Mouse (Mus musculus): ENCODE measurements around the gene Prcp.

Prcp gene

DNA sequence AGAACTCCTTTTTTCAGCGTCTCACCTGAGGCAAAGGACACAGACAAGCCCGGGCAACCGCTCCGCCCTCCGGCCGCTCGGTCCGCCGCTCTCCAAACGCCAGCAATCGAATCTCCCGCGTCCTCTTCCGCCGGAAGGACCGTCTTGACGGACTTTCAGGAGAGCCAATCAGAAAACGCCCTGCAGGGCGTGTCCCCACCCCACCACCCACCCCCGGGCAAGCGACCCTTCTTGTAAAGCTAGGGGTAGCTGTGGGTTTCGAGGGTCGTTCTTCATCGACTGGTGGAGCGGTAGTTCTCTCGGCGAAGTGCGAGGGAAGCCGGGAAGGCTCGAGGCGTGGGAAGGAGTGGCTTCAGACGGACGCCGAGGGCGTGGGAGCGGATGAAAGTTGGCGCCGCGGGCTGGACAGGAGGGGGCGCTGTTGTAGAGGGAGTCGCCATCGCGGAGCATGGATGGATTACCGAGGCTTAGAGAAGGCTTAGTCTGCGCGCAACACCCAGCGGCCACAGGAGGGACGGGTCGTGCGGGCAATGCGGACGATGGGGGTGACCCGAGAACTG, at the start of gene Prcp, which contains the start of gene Ddias:
TSS of gene Prcp (plus strand) at position 355 of the 560 bp plus-strand sequence.
TSS of gene Ddias (minus strand) at position 132 of the 560 bp plus-strand sequence.
- DNase-seq (ENCODE audit: low read depth, low spot score), result peak; percentile 94

DNA sequence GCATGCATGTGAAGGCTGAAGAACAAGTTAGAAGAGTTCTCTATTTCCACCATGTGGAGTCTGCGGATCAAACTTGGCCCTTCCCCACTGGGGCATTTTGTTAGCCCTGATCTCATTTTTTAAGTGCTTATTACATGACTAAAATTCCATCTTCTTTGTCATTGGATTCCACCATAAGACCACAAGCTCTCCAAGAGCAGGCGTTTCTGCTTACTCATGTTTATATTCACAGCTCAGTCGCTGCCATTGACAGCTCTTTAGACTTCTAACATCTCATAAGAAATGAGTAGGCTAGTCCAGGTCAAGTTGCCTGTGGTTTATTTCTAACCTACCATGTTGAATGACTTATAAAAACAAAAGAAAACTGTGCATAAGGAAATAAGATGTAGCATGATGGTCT, 48.0 kb upstream of the Prcp start:
- no peak for DNase-seq (ENCODE audit: low read depth, low spot score)

DNA sequence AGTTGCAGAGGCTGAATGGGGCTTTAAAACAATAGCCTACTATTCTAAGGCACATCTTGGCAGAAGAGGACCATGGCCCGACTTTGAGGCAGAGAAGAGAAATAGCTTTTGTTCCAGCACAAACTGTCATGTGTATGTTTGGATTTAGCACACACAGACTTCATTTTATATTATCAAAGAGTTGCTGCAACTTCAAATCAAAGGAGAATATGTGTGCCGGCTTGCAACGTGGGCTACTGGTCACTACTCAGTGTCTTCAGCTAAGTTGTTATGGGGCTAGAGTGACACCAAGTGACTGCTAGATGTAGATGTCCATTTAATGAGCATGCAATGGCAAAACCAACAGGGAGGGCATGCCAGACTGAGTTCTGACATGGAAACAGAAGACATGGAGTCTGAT, 46.3 kb upstream of the Prcp start:
- no peak for DNase-seq (ENCODE audit: low read depth, low spot score)

DNA sequence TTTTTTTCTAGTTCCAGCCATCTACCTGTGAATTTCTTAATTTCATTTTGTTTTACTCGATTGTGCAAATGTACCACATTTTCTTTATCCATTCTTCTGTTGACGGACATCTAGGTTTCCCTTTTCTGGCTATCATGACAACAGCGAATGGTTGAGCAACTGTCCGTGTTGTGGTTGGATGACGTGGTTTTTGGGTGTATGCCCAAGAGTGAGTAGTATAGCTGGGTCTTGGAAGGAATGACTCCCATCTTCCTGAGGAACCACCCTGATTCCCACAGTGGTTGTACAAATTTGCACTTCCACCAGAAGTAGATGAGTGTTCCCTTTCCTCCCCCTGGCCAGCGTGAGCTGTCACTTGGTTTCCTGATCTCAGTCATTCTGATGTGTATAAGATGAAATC, 41.9 kb upstream of the Prcp start:
- DNase-seq (ENCODE audit: low read depth, low spot score), result no peak

DNA sequence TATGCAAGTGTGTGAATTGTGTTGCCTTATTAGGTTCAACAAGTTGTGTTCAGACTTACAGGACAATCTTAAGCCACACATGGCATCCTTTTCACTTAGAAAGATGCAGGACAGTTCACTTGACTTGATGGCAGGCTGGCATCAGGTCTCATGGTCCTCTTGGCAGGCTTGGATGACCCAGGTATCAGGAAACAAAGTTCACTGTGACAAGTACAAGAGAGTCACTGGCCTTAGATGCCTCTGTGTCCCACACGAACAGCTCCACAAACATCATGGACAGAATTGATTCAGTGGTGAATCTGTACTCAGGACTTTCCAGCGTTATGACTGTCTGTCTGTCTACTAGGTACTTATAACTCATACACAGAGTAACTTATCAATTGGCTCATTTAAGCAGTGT, 39.9 kb upstream of the Prcp start:
- DNase-seq (ENCODE audit: low read depth, low spot score), result no peak

DNA sequence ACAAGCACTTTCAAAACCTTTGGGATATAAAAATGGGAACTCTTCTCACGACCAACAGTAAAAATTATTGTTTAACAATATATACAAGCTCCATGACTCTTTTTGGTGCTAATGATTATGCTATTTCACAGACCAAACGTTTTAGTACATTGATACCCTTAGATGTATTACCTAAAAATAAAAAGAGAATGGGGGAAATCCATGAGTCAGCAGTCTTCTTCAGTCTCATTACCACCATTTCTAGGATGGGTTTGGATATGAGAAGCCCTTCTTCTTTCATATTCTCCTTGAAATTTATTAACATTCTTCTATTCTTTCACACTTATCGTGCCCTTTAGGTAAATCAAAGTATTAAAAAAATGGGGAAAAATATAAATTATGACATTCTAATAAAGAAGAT, 37.8 kb upstream of the Prcp start:
- DNase-seq (ENCODE audit: low read depth, low spot score), result no peak

DNA sequence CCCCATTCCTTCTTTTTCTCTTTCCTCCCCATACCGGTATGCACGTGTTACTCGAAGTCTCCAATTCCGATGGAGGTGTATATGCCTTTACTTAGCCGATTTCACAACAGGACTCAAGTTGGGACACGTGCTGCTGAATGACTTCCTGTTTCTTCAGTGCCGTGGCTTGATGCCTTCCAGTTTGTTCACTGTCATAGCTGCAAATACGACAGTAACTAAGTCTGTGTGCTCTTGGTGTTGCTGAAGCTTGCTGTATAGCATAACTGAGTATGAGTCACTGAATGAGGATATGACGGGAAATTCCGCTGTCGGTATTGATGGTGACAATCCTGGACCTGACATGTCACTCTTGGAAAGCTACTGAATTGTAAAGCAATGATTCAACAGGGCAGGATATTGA, 37.0 kb upstream of the Prcp start:
- DNase-seq (ENCODE audit: low read depth, low spot score), result no peak

DNA sequence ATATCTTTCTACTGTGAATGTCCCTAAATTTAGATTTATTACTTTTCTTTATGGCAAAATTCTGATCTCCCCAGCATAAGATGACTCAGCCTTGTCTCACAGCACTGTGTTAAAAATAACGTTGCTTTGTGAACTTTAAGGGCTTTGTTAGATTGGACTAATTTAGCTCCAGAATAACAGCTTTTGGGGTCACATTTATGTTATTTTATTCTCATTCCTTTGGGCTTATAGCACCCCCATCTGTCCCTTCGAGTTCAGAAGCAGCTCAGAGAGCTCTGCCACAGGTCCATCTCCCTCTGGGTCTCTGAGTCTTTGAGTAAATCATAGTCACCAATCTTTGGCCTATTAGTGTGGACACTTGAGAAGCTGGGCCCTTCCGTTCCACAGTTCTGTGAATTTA, 36.4 kb upstream of the Prcp start:
- no peak for DNase-seq (ENCODE audit: low read depth, low spot score)

DNA sequence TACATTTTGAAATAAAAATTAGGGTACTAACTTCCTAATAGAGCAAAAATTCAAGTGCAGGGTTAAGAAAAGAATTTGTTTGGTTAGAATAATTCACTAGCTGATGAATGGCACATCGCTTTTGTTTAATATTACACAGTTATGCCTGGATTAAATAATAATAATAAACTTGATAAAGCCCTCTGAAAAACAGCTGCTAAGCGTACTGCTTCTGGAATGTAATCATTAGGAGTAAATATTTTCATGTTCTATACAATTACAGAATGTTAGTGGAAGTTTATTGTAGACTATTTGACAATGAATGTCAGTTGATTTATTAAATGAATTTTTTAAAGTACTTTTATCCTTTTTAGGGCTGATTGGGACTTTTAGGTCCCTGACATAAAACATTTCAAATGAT, 32.0 kb upstream of the Prcp start:
- DNase-seq (ENCODE audit: low read depth, low spot score), result no peak

DNA sequence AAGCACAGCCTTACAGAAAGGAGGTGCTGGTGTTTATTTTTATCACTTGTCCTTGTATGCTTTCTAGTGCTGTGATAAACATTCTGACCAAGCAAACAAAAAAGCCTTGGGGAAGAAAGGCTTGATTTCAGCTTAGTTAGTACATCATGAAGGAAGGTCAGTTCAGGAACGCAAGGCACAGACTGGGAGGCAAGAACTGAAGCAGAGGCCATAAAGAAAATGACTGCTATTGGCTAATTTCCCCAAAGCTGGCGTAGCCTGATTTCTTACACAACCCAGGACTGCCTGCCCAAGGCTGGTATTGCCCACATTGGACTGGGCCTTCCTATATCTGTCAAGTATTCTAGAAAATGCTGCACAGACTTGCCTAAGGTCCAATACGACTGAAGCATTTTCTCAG, 26.0 kb upstream of the Prcp start:
- DNase-seq (ENCODE audit: low read depth, low spot score), result no peak

DNA sequence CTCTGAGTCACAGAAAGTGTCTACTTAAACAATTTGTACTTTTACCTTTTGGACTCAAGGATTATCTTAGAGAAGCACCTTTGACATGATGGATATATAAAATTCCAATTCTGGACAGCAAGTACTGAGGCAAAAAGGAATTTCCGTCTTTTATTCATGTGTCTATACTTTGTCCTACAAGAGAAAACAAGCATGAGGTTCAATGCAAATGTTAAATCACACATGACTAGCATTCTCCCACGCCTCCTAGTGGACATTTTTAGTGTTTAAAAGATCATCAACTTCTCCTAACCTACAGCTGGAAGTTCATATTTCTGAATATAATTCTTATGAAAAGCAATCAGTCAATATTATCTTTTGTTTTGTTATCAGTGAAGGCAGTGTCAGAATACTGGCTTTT, 7.7 kb upstream of the Prcp start:
- DNase-seq (ENCODE audit: low read depth, low spot score), result peak; percentile 67

DNA sequence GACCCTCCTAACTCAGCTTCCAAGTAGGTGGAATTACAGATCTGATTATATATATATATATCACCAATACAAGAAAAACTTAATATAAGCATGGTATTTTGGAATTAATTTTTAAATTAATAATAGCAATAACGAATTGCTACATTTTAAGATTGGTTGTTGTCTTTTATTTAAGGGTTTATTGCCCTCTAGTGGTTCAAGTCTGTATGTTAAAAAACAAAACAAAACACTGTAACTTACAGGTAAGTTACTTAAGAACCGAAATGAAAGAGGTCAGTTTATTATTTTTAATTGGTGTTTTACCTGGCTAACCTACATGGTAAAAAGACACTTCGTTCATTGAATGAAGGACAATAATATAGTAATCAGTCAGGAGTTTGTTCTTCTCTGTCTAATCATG, 4.1 kb upstream of the Prcp start:
- DNase-seq (ENCODE audit: low read depth, low spot score), result peak; percentile 47

DNA sequence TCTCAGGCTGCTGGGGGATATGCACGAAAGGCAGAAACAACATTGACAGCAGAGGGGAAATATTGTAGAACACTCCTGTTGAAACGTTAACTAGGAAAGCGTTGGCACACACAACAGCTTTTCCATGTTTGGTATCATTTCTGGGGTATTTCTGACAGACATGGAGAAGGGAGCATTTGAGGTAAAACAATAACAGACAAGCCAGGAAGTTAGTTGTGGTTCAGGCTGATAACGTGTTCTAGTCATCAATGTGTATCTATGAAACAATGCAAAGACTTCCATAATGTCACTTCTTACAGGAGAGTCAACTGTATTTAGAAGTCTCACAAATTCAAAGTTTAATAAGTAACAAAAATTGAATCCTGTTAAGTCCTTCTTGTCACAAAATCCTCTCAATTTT, 2.7 kb upstream of the Prcp start:
- no peak for DNase-seq (ENCODE audit: low read depth, low spot score)

DNA sequence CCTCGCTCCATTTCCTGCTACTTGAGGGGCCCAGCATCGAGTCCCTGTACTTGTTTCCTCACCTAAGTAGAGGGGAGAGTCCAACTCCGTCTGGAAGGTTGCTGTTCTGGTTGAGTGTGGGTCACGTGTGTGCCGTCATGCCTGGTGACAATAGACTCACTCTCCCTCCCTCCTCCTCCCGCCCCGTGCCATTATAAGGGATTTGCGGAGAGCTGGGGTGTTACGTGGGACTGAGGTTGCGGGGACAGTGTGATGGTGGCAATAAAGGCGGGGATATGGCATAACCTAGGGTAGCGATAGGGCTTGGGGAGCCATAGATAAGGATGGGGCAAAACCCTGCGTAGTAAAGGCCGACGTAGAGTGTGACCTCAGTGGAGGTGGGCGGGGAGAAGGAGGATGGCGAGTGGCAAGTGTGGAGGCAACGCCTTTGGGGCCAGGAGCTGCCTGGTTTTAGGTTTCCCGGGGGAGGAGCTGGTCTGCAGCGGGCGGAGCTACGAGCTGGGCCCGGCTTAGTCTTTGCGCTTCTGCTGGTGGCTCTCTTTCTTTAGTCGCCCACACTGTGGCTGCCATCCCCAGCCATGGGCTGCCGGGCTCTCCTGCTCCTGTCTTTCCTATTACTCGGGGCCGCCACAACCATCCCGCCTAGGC, 615 bp downstream of the Prcp start:
- peak; percentile 97 for DNase-seq (ENCODE audit: low read depth, low spot score)

DNA sequence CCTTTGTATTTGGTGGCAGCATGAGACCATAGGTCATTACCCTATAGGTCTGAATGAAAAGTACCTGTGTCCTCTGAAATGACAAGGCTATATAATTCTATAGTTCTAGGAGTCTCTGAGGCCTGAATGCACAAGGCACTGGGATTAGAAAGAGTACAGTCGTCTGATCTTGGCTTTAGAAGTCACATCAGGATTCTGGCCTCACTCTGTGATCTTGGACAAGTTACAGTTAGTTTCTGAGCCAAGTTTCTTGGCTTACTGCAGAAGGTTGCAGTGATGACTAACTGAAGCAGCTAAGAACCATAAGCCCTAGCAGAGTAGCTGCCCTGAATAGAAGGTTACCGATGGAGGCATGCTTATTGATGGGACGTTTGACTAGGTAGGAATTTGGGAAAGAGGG, 1.8 kb downstream of the Prcp start:
- peak; percentile 9 for DNase-seq (ENCODE audit: low read depth, low spot score)

DNA sequence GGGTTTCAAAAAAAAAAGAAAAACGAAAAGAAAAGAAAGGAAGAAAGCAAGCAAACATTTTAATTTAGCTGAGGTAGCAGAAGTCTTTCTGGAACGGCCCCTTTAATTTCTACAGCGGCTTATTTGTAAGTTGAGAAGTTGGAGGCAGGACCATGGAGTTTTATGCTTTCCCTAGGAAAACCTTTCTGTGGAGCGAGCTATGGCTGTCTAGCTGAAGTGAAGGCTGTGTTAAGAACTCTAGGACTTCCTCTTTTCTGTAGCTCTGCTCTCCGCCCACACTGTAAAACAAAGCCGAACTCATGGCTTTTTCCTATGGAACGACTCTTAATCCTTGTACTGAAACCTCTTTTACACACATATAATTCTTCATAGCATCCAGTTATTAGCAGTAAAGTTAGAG, 2.3 kb downstream of the Prcp start:
- peak; percentile 12 for DNase-seq (ENCODE audit: low read depth, low spot score)

DNA sequence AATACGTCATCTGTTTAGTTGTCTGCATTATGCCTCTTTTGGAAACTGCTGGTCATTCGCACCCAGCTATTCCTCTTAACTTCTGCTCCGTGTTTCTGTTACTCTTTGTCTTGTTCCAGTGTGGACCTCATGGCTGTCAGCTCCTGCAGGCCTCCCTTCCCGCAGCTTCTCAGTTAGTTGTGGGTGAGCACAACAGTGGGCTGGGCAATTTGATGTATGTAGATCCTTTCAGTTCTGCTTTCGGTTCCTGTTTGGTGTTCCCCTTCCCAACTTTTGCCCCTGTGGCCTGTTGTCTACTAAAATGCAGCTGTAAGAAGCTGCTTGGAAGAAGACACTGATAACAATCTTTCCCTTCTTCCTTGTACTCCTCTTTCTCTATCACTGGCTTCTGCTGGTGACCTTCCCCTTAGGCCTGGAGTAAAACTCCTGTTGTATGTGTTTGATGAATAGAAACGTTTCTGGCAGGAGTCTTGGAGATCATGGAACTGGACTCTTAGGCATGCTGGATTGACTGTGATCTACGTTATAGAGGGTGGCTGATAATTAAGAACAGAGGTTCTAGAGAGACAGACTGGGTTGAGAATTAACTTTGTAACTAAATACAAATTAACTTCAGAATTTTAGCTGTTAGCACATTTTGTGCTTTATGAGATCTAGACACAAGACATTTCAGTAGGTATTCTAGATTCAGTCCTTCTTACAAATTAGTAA, 4.5 kb downstream of the Prcp start:
- no peak for DNase-seq (ENCODE audit: low read depth, low spot score)

DNA sequence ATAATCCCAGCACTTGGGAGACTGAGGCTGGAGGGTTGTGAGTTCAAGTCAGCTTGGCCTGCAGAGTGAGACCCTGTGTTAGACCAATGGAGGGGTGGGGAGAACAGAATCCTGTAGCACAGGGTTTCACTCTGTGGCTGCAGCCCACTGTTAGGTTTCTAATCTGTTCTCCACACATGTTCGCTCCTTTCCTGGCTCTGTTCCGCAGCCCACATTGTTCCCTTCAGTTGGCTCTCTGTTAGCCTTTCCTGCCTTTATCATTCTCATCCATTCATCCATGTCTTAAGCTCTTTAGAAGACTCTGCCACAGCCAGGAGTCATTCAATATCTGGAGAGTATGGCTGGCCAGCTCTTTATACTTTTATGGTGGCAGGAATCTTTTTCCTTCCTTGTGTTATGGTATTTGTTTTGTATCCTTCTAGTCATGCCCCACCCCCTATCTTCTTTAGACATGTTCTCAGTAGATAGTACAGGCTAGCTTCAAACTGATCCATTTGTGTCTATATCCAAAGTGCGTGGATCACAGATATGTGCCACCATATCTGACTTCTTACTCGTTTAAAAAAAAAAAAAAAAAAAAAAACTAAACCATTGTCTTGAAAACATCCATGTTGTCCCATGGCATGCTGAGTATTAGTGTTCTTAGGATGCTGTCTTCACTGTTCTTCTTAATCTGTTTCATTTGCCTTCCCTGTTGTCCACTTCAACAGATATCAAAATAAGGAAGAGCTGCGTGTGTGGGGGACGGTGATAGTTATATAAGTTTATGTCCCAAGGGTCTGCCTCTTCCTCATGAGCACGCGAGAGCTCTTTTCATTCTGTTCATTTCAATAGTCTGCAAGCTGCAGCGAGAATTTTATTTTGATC, 9.8 kb downstream of the Prcp start:
- DNase-seq (ENCODE audit: low read depth, low spot score), result no peak

DNA sequence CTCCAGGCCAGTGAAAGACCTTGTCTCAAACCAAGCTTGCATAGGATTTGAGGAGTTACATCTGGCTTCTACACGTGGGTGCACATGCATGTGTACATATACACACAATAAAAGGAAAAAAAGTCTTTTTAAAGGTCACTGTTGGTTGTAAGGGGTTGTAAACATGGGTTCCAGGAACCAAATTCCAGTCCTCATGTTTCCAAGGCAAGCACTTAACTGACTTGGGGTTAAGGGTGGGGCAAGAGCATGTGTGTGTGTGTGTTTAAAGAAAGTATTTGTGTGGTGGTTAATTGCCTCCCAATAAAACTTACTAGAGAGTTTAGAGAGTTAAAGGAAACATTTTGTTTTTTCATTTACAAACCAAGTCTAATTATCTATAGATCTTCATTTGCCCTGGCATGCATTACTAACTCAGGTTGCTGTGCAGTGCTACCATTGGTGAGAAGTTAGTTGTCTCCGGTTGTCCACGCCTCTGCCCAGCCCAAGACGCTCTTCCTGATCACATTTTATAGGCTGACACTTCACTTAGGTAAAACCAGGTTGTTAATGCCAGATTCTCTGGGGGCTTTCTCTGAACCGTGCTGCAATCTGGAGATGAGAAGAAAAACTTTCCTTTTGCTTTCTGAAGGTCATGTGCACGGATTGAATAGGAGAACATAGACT, 10.9 kb downstream of the Prcp start:
- DNase-seq (ENCODE audit: low read depth, low spot score), result no peak

DNA sequence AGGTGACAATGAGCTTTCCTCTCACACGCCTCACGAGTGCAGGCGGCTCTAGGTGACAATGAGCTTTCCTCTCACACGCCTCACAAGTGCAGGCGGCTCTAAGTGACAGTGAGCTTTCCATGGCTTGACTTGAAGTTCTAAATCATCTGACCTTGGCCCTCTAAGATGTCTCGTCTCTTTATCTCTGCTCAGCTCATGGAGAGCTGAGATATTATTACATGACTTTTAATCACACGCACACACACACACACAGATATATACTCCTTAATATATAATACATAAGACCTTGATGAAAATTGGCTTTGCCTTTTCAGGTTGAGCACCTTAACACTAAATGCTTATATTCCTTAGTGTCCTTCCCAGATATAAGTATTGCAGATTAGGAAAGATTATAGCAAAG, 12.5 kb downstream of the Prcp start:
- no peak for DNase-seq (ENCODE audit: low read depth, low spot score)

DNA sequence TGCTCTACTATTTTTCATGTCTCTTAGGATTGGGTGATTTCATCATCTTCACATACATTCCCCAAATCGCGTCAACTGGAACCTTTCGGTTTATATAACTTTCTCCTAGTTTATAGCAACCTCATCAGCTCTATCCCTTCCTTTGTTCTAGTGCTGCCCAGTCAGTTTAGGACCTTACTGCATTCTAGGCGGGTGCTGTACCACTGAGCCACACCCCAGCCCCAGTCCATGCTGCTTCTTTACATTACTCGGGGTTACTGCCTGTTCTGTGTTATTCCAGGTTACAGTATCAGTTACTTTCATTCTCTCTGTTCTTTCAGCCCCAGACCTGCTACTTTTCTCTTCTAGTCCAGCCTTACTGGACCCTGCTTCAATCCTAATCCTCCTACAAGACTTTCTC, 13.0 kb downstream of the Prcp start:
- no peak for DNase-seq (ENCODE audit: low read depth, low spot score)

DNA sequence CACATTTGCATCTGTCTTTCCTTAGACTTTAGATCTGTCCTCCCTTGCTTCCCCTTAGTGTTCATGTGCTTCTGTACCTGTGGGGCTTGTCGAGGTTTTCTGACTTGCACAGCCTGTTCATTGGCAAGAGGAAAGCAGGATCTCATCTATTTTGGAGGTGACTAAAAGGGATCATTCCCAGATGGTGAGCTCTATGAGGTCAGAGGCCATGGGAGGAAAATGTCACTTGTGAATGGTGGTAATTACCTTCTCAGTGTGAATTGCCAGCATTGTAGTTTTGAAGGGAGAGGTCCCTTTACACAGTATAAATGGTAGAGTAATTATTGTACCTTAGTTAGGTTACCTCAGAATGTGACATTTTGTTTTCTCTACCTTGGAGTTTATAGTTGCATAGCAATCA, 15.9 kb downstream of the Prcp start:
- DNase-seq (ENCODE audit: low read depth, low spot score), result no peak

Measured in CD4-positive, CD25-positive, alpha-beta regulatory T cell, adult 2 months (primary cell).